Mouse (Mus musculus): Measurements from ENCODE around the gene Larp1b. TPM values are rescaled to one million over a fixed set of nuclear protein-coding genes. Genes with fewer than 3 reads are reported as not detected.
"Not testable (repeated sequence)": the region's sequence is repeated elsewhere in the genome, so short reads cannot be mapped to it uniquely, and the experiment has no call there.

The Larp1b gene
- polyA plus RNA-seq (2012; rRNA removed), result 12.0 and 46.5 TPM in 2 replicates

DNA sequence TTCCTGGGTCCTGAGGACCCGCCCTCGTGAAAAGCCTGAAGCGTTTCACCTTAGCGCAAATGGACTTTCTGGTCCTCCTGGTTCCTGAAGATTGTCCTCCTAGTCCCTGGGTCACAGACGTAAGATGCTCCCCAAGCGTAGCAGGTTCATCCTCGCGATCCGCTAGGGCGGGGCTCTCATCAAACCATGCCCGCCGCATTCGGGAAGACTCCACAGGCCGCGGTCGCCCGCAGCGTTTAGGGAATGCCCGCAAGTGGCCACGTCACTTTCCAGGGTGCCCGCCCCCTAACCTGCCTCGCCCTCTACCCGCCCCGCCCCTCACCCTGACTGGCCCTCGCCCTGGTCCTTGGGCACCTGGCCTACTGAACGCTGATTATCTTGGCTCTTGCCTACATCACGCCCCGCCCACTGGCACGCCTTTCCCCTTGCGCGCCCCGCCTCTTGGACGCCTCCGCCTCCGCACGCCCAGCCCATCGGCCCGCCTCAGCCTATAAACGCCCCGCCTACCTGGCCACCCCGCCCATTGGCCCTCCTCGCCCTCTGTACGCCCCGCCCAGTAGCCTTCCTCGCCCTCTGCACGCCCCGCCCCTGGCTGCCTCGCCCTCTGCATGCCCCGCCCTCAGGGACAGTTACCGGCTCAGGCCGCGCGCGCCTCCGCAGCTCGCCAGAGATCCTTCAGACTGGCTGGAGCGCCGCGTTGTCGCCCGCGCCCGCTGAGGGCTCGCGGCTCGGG is at the start of gene Larp1b:
Gene Larp1b (plus strand): TSS at position 659 of the 733 bp plus-strand sequence.
- TF ChIP-seq CTCF (IDR thresholded peaks at IDR 0.05; ENCODE audit: extremely low read depth, insufficient read length, insufficient replicate concordance, low read depth, low read length) (no peak), POLR2A (IDR thresholded peaks at IDR 0.05; ENCODE audit: low read depth, low read length) (peak; percentile 98)
- Histone ChIP-seq H3K27me3 (ENCODE audit: control insufficient read depth, insufficient read depth, low read length) (no peaks in the 10 kb centered on the region), H3K36me3 (ENCODE audit: control insufficient read depth, insufficient read depth, low read length) (no peaks in the 10 kb centered on the region), H3K4me3 (ENCODE audit: low read depth, low read length) (peak within 1 kb of the TSS; percentile 85), H3K27ac (ENCODE audit: insufficient read depth, low read depth, low read length) (peak within 1 kb of the TSS; percentile 73), H3K4me1 (ENCODE audit: control insufficient read depth, insufficient read depth, insufficient read length, low read length) (peaks cover 12% of the 10 kb centered on the region; the same call in 1 of the 2 replicates)
- WGBS, result under 1% methylated on average over 66 of the region's 66 CpGs

- WGBS, result 98% methylated on average over 8 of the region's 10 CpGs
- not testable (repeated sequence) for H3K27ac ChIP-seq (ENCODE audit: insufficient read depth, low read depth, low read length); H3K36me3 ChIP-seq (ENCODE audit: control insufficient read depth, insufficient read depth, low read length); H3K4me1 ChIP-seq (ENCODE audit: control insufficient read depth, insufficient read depth, insufficient read length, low read length); H3K4me3 ChIP-seq (ENCODE audit: low read depth, low read length); H3K27me3 ChIP-seq (ENCODE audit: control insufficient read depth, insufficient read depth, low read length)
Measured at GRCm38 (mm10) chr3:40902443-40902842, 47.2 kb upstream of the Larp1b start, which contains the start of gene 1700034I23Rik. Gene 1700034I23Rik, minus strand, starts transcription at chr3:40902543.

DNA sequence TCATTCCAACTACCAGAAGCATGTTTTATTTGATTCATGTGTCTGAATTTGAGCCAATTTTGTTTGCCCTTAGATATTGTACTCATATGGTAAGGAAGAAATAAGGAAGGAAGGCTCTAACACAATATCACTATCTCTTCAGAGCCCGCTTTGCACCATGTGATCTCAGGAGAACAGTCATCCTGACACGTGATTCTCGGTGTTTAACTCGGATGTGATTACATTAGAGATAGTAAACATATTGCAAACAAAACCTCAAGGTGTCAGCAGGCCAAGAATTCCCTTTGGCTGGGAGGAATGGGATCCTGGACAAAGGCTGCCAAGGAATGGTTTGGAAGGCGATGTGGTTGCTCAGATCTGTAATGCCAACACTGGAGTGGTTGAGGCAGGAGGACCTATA is 11.4 kb upstream of the Larp1b start:
- H3K4me1 ChIP-seq (ENCODE audit: control insufficient read depth, insufficient read depth, insufficient read length, low read length), result no peaks in the 10 kb centered on the region
- WGBS, result 61% methylated on average over 5 of the region's 5 CpGs
- no peak overlapping the region for H3K27ac ChIP-seq (ENCODE audit: insufficient read depth, low read depth, low read length)
- TF ChIP-seq POLR2A (IDR thresholded peaks at IDR 0.05; ENCODE audit: low read depth, low read length) (no peak), CTCF (IDR thresholded peaks at IDR 0.05; ENCODE audit: extremely low read depth, insufficient read length, insufficient replicate concordance, low read depth, low read length) (no peak)
- no peak overlapping the region for H3K4me3 ChIP-seq (ENCODE audit: low read depth, low read length)
- peaks cover 19% of the 10 kb centered on the region for H3K36me3 ChIP-seq (ENCODE audit: control insufficient read depth, insufficient read depth, low read length)
- no peaks in the 10 kb centered on the region for H3K27me3 ChIP-seq (ENCODE audit: control insufficient read depth, insufficient read depth, low read length)

- TF ChIP-seq POLR2A (IDR thresholded peaks at IDR 0.05; ENCODE audit: low read depth, low read length) (no peak), CTCF (IDR thresholded peaks at IDR 0.05; ENCODE audit: extremely low read depth, insufficient read length, insufficient replicate concordance, low read depth, low read length) (no peak)
- H3K36me3 ChIP-seq (ENCODE audit: control insufficient read depth, insufficient read depth, low read length), result peaks cover 16% of the 10 kb centered on the region; the same call in 1 of the 2 replicates
- H3K27me3 ChIP-seq (ENCODE audit: control insufficient read depth, insufficient read depth, low read length), result no peaks in the 10 kb centered on the region
- no peak overlapping the region for H3K4me3 ChIP-seq (ENCODE audit: low read depth, low read length)
- H3K4me1 ChIP-seq (ENCODE audit: control insufficient read depth, insufficient read depth, insufficient read length, low read length), result no peaks in the 10 kb centered on the region
- H3K27ac ChIP-seq (ENCODE audit: insufficient read depth, low read depth, low read length), result no peak overlapping the region
- 91% methylated on average over 4 of the region's 4 CpGs for WGBS
Measured at GRCm38 (mm10) chr3:40938592-40938991, 11.0 kb upstream of the Larp1b start.

- no peak overlapping the region for H3K4me3 ChIP-seq (ENCODE audit: low read depth, low read length)
- H3K4me1 ChIP-seq (ENCODE audit: control insufficient read depth, insufficient read depth, insufficient read length, low read length), result no peaks in the 10 kb centered on the region
- no peaks in the 10 kb centered on the region for H3K27me3 ChIP-seq (ENCODE audit: control insufficient read depth, insufficient read depth, low read length)
- TF ChIP-seq CTCF (IDR thresholded peaks at IDR 0.05; ENCODE audit: extremely low read depth, insufficient read length, insufficient replicate concordance, low read depth, low read length) (no peak), POLR2A (IDR thresholded peaks at IDR 0.05; ENCODE audit: low read depth, low read length) (no peak)
- H3K27ac ChIP-seq (ENCODE audit: insufficient read depth, low read depth, low read length), result no peak overlapping the region
- peaks cover 13% of the 10 kb centered on the region; the same call in 1 of the 2 replicates for H3K36me3 ChIP-seq (ENCODE audit: control insufficient read depth, insufficient read depth, low read length)
Measured at GRCm38 (mm10) chr3:40939019-40939418, 10.6 kb upstream of the Larp1b start.

DNA sequence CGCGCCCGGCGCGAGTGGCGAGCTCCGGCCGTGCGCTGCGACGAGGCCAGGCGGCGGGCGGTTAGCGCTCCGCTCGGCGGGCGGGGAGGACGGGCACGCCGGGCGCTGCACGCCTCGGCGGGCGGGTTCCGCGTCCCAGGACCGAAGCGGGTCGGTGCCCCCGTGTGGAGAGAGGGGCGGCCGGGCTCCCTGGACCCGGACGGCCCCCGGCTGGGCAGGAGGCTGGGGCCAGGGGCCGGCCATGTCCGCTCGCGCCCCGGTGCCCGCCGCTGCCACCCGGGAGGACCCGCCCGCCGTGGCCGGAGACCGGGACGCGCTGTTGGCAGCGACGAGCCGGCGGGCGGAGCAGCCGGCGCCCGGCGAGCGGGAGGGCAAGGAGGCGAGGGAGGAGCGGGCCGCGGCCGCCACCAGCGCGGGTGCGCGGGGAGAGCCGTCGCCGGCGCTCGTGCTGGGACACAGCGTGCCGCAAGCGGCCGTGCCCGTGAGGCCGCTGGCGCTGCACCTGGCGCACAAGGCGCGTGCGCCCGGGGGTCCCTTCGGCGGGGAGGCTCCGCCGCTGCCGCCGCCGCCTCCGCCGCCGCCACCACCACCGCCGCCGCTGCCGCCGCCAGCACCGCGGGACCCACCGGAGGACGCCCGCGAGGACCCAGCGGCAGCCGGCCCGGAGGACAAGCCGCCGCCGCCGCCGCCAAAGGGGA is 424 bp downstream of the Larp1b start:
- under 1% methylated on average over 86 of the region's 118 CpGs for WGBS
- no peak for TF ChIP-seq CTCF (IDR thresholded peaks at IDR 0.05; ENCODE audit: extremely low read depth, insufficient read length, insufficient replicate concordance, low read depth, low read length)
- no peak for TF ChIP-seq POLR2A (IDR thresholded peaks at IDR 0.05; ENCODE audit: low read depth, low read length)
- Histone ChIP-seq H3K27me3 (ENCODE audit: control insufficient read depth, insufficient read depth, low read length) (no peaks in the 10 kb centered on the region), H3K36me3 (ENCODE audit: control insufficient read depth, insufficient read depth, low read length) (no peaks in the 10 kb centered on the region), H3K4me1 (ENCODE audit: control insufficient read depth, insufficient read depth, insufficient read length, low read length) (peaks cover 8% of the 10 kb centered on the region; the same call in 1 of the 2 replicates), H3K27ac (ENCODE audit: insufficient read depth, low read depth, low read length) (peak overlapping the region; percentile 73), H3K4me3 (ENCODE audit: low read depth, low read length) (peak overlapping the region; percentile 85)

DNA sequence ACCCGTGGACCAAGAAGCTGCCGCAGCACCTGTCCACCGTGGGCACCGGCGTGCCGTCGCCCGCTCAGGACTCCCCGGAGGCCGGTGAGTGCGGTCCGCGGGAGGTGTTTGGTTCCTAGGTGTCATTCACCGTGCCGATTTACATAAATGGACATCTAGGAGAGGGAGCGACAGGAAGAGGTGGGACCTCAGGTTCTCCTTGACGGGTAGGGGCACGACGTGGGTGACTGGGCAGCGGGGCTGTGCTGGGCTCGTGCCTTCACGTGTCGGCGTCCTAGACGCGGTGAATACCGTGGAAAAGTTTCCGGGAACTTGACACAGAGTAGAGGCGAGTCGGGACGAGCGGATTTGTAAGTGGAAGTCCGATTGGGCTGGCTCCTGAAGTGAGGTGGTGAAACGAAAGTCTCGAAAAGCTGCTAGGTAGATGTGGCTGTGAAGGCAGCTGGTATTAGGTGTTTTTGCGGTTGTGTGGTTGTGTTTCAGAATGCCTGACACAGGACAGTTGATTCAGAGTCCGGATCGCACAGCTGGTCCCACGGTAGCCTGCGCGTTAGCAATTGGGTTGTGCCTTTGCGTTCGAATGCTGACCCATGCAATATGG is 1.1 kb downstream of the Larp1b start:
- peaks cover 8% of the 10 kb centered on the region; the same call in 1 of the 2 replicates for H3K4me1 ChIP-seq (ENCODE audit: control insufficient read depth, insufficient read depth, insufficient read length, low read length)
- WGBS, result under 1% methylated on average over 43 of the region's 43 CpGs
- peak overlapping the region; percentile 73 for H3K27ac ChIP-seq (ENCODE audit: insufficient read depth, low read depth, low read length)

More for the DNA sequence above, 1.1 kb downstream of the Larp1b start:
- no peaks in the 10 kb centered on the region for H3K36me3 ChIP-seq (ENCODE audit: control insufficient read depth, insufficient read depth, low read length)
- H3K4me3 ChIP-seq (ENCODE audit: low read depth, low read length), result peak overlapping the region; percentile 85
- TF ChIP-seq CTCF (IDR thresholded peaks at IDR 0.05; ENCODE audit: extremely low read depth, insufficient read length, insufficient replicate concordance, low read depth, low read length), result no peak
- TF ChIP-seq POLR2A (IDR thresholded peaks at IDR 0.05; ENCODE audit: low read depth, low read length), result peak; percentile 58; the same call in 1 of the 2 replicates
- H3K27me3 ChIP-seq (ENCODE audit: control insufficient read depth, insufficient read depth, low read length), result no peaks in the 10 kb centered on the region

Measured in small intestine, adult 2 months (tissue).